Mouse (Mus musculus) ES-CJ7 (cell line): ENCODE results near the gene Jak3.

Experiments
- DNase-seq: peaks from one replicate; pipeline ENCODE4 v3.0.0; 2011; ENCODE audit warnings: low read depth, low spot score

The Jak3 gene

GRCm38 (mm10) chr8:71676020-71676741 lies at the start of gene Jak3:
TSS of gene Jak3 (plus strand) at chr8:71676296.
- DNase-seq = peak; percentile 89

GRCm38 (mm10) chr8:71626753-71627152 lies 49.3 kb upstream of the Jak3 start:
- DNase-seq = no peak

GRCm38 (mm10) chr8:71627265-71628099 lies 48.6 kb upstream of the Jak3 start:
- no peak for DNase-seq

GRCm38 (mm10) chr8:71628396-71629095 lies 47.5 kb upstream of the Jak3 start:
- no peak for DNase-seq

- DNase-seq = peak; percentile 96
Observed at GRCm38 (mm10) chr8:71629096-71629697, 46.9 kb upstream of the Jak3 start.

GRCm38 (mm10) chr8:71629781-71630212 lies 46.3 kb upstream of the Jak3 start:
- DNase-seq = peak; percentile 91

- peak; percentile 55 for DNase-seq
Observed at GRCm38 (mm10) chr8:71630761-71631160, 45.3 kb upstream of the Jak3 start.

- no peak for DNase-seq
Observed at GRCm38 (mm10) chr8:71631897-71632296, 44.2 kb upstream of the Jak3 start.

GRCm38 (mm10) chr8:71633164-71633563 lies 42.9 kb upstream of the Jak3 start:
- peak; percentile 84 for DNase-seq

- peak; percentile 83 for DNase-seq
Observed at GRCm38 (mm10) chr8:71633981-71634667, 42.0 kb upstream of the Jak3 start.

- DNase-seq = no peak
Observed at GRCm38 (mm10) chr8:71637149-71638095, 38.7 kb upstream of the Jak3 start.

- DNase-seq = no peak
Observed at GRCm38 (mm10) chr8:71638321-71638720, 37.8 kb upstream of the Jak3 start.

GRCm38 (mm10) chr8:71639318-71639717 lies 36.8 kb upstream of the Jak3 start:
- DNase-seq = no peak

GRCm38 (mm10) chr8:71645510-71645909 lies 30.6 kb upstream of the Jak3 start:
- DNase-seq = no peak

GRCm38 (mm10) chr8:71654600-71654999 lies 21.5 kb upstream of the Jak3 start:
- peak; percentile 77 for DNase-seq

- DNase-seq = no peak
Observed at GRCm38 (mm10) chr8:71657816-71658215, 18.3 kb upstream of the Jak3 start.

GRCm38 (mm10) chr8:71658515-71659049 lies 17.5 kb upstream of the Jak3 start:
- no peak for DNase-seq

GRCm38 (mm10) chr8:71659751-71660150 lies 16.3 kb upstream of the Jak3 start:
- no peak for DNase-seq

- peak; percentile 94 for DNase-seq
Observed at GRCm38 (mm10) chr8:71660325-71661120, 15.6 kb upstream of the Jak3 start.
